Mouse (Mus musculus) lung, postnatal 0 days (tissue): ENCODE results near the gene Ptprg. TPM values are rescaled to one million over a fixed set of nuclear protein-coding genes. Genes with fewer than 3 reads are reported as not detected.

Experiments used
- ATAC-seq: fragments of 200-750 bp; cut with Nextera tagmentation; 2 replicates; pipeline ENCODE4 v1.8.0; 2017; ENCODE audit warnings: moderate library complexity
- DNase-seq: peaks from one replicate; pipeline ENCODE4 v3.0.0-alpha.2; 2016; ENCODE audit warnings: low spot score
- H3K27ac ChIP-seq: fragments of 300-500 bp; sonication (generic); 2 replicates; pipeline ENCODE4 v1.5.1; 2014; ENCODE audit warnings: antibody characterized with exemption, mild to moderate bottlenecking, low read length, mixed read lengths
- H3K27me3 ChIP-seq: fragments of 300-500 bp; sonication (generic); replicated peaks from 2 replicates; pipeline ENCODE4 v1.6.1; 2014; ENCODE audit warnings: low read length, mixed read lengths; ENCODE audit not compliant: insufficient read depth
- H3K36me3 ChIP-seq: fragments of 300-500 bp; sonication (generic); 2 replicates; pipeline ENCODE4 v1.6.1; 2014; ENCODE audit warnings: low read length, mixed read lengths; ENCODE audit not compliant: insufficient read depth
- H3K4me1 ChIP-seq: fragments of 300-500 bp; sonication (generic); 2 replicates; pipeline ENCODE4 v1.6.1; 2014; ENCODE audit warnings: antibody characterized with exemption, low read depth, low read length, mixed read lengths; ENCODE audit not compliant: insufficient read depth
- H3K4me2 ChIP-seq: fragments of 300-500 bp; sonication (generic); replicated peaks from 2 replicates; pipeline ENCODE4 v1.6.1; 2014; ENCODE audit warnings: low read depth, mild to moderate bottlenecking, low read length, moderate library complexity, mixed read lengths
- H3K4me3 ChIP-seq: fragments of 300-500 bp; sonication (generic); 2 replicates; pipeline ENCODE4 v1.5.1; 2014; ENCODE audit warnings: low read depth, low read length
- H3K9ac ChIP-seq: fragments of 300-500 bp; sonication (generic); replicated peaks from 2 replicates; pipeline ENCODE4 v1.6.1; 2014; ENCODE audit warnings: low read depth, mild to moderate bottlenecking
- H3K9me3 ChIP-seq: fragments of 300-500 bp; sonication (generic); 2 replicates; pipeline ENCODE4 v1.6.1; 2016; ENCODE audit warnings: low read length, mixed read lengths
- CTCF ChIP-seq: IDR thresholded peaks from 2 replicates; pipeline ENCODE4 v1.5.1; 2016; ENCODE audit warnings: antibody characterized with exemption, mild to moderate bottlenecking
- EP300 ChIP-seq: IDR thresholded peaks from 2 replicates; pipeline ENCODE4 v1.6.1; 2016; ENCODE audit warnings: antibody characterized with exemption, mild to moderate bottlenecking, control low read depth
- WGBS: fragments of 180-500 bp; shearing (Covaris S2); extraction: QIAGEN DNeasy Blood & Tissue Kit; methylation state at CpG from one replicate; pipeline ENCODE4 v1.1.7; 2014; 5-methylcytosine and 5-hydroxymethylcytosine counted together
- polyA plus RNA-seq: library from polyadenylated mRNA; unstranded; fragments of >200 nt; fragmentation: Nextera tagmentation; extraction: Ambion mirVana; gene quantifications from 2 replicates; pipeline ENCODE4 v1.2.1, GENCODE M21; 2015

Gene Ptprg
- polyA plus RNA-seq, 1 experiment from 2014 or later = 19.4 TPM

GRCm38 (mm10) chr14:11562870-11563269 lies 9.5 kb downstream of the Ptprg start:
- peaks cover 3% of the 10 kb centered on the region; the same call in 1 of the 2 replicates for H3K4me1 ChIP-seq
- no peaks in the 10 kb centered on the region for H3K36me3 ChIP-seq
- H3K9ac ChIP-seq = no peak overlapping the region
- H3K4me3 ChIP-seq = no peak overlapping the region
- TF ChIP-seq CTCF (no peak), EP300 (no peak)
- H3K4me2 ChIP-seq = no peak overlapping the region
- H3K9me3 ChIP-seq = no peaks in the 10 kb centered on the region
- ATAC-seq (no peak), DNase-seq (no peak)
- no peaks in the 10 kb centered on the region for H3K27me3 ChIP-seq
- no peak overlapping the region for H3K27ac ChIP-seq
- 91% methylated on average over 2 of the region's 2 CpGs for WGBS

DNA sequence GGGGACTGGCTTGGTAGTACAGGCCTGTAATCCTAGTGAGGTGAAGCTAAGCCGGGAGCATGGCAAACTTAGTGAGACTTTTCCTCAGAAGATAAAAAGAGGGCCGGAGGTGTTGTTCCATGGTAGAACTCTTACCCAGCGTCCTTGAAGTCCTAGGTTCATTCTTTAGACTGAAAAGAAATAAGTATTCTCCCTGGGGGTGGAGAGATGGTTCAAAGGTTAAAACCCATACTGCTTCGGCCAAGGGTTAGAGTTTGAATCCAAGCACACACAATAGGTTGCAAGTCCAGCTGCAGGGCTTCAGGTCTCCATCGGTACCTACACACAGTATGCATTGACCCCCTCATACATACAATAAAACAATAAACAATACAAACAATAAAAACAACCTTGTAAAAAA lies 10.3 kb downstream of the Ptprg start:
- H3K4me3 ChIP-seq = no peak overlapping the region
- H3K4me1 ChIP-seq = peaks cover 3% of the 10 kb centered on the region; the same call in 1 of the 2 replicates
- H3K9ac ChIP-seq = no peak overlapping the region
- ATAC-seq (no peak), DNase-seq (no peak)
- TF ChIP-seq EP300 = no peak
- no peak for TF ChIP-seq CTCF
- no peaks in the 10 kb centered on the region for H3K9me3 ChIP-seq
- no peak overlapping the region for H3K4me2 ChIP-seq
- WGBS = 91% methylated on average over 5 of the region's 5 CpGs
- no peaks in the 10 kb centered on the region for H3K27me3 ChIP-seq
- no peaks in the 10 kb centered on the region for H3K36me3 ChIP-seq
- no peak overlapping the region for H3K27ac ChIP-seq

DNA sequence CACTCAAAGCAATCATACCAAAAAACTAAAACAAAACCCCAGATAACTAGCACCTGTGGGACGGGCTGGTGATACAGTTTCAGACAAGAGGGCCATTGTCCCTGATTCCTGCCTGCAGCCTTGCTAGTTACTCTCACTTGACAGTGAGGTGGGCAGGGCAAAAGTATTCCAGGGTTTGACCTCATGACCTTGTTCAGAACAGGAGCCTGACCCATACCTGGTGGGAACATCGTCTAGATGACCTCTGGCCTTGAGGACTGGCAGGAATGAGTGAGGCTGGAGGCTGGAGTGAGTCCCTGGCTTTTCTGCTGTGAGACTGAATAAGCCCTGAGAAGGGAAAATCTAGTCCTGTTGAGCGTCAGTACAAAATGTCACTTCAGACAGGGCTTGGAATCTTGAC lies 11.1 kb downstream of the Ptprg start:
- Histone ChIP-seq H3K9me3 (no peaks in the 10 kb centered on the region), H3K27me3 (no peaks in the 10 kb centered on the region), H3K36me3 (no peaks in the 10 kb centered on the region), H3K4me2 (no peak overlapping the region), H3K4me3 (no peak overlapping the region), H3K9ac (no peak overlapping the region), H3K4me1 (peaks cover 3% of the 10 kb centered on the region; the same call in 1 of the 2 replicates), H3K27ac (no peak overlapping the region)
- no peak for TF ChIP-seq CTCF
- no peak for TF ChIP-seq EP300
- 59% methylated on average over 3 of the region's 3 CpGs for WGBS
- no peak for DNase-seq
- no peak for ATAC-seq

DNA sequence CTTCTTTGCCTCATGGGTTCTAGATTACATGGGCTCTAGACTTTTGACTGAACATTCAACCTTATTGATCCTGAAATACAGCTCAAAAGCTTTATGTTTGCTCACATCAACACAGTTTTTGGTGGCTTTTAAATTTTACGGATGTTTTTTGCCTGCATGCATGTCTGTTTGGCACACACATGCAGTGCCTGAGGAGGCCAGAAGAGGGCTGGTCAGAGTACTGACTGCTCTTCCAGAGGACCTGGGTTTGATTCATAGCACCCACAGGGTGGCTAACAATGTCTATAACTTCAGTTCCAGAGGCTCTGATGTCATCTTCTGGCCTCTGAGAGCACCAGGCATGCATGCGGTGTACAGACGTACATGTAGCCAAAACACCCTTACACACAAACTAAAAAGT lies 12.0 kb downstream of the Ptprg start:
- DNase-seq (no peak), ATAC-seq (no peak)
- Histone ChIP-seq H3K9ac (no peak overlapping the region), H3K4me1 (peaks cover 3% of the 10 kb centered on the region; the same call in 1 of the 2 replicates), H3K27ac (no peak overlapping the region), H3K4me3 (no peak overlapping the region), H3K4me2 (no peak overlapping the region), H3K36me3 (no peaks in the 10 kb centered on the region), H3K27me3 (no peaks in the 10 kb centered on the region), H3K9me3 (no peaks in the 10 kb centered on the region)
- TF ChIP-seq EP300 = no peak
- peak; percentile 14; the same call in 1 of the 2 replicates for TF ChIP-seq CTCF
- WGBS = 95% methylated on average over 3 of the region's 3 CpGs

DNA sequence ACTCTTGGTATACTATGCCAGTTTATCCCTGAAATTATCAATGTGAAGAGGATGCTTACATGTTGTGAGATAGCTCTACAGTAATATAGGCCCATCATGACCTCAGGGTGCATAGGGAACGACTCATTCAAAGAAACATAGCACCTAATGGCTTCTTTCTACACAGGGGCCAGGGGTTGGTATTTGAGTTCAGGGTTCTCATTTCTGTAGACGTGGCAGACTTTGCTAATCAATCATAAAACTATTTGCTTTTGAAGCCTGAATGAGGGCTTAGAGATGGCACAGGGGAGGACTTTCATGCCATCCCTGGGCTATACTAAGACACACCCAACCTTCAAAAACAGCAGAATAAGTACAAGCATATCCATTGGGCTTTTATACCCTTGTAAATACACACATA lies 16.4 kb downstream of the Ptprg start:
- H3K36me3 ChIP-seq = no peaks in the 10 kb centered on the region
- no peaks in the 10 kb centered on the region for H3K9me3 ChIP-seq
- no peak for DNase-seq
- H3K4me1 ChIP-seq = no peaks in the 10 kb centered on the region
- no peak overlapping the region for H3K4me3 ChIP-seq
- ATAC-seq = no peak
- no peak overlapping the region for H3K4me2 ChIP-seq
- no peak overlapping the region for H3K27ac ChIP-seq
- TF ChIP-seq CTCF (no peak), EP300 (no peak)
- no peaks in the 10 kb centered on the region for H3K27me3 ChIP-seq
- WGBS = 43% methylated on average over 2 of the region's 2 CpGs
- H3K9ac ChIP-seq = no peak overlapping the region

GRCm38 (mm10) chr14:11571766-11572394 lies 18.5 kb downstream of the Ptprg start:
- H3K4me3 ChIP-seq = no peak overlapping the region
- ATAC-seq = no peak
- no peaks in the 10 kb centered on the region for H3K36me3 ChIP-seq
- no peak overlapping the region for H3K4me2 ChIP-seq
- no peak overlapping the region for H3K9ac ChIP-seq
- no peak overlapping the region for H3K27ac ChIP-seq
- H3K27me3 ChIP-seq = no peaks in the 10 kb centered on the region
- 62% methylated on average over 11 of the region's 11 CpGs for whole genome bisulfite sequencing
- no peaks in the 10 kb centered on the region for H3K9me3 ChIP-seq
- no peaks in the 10 kb centered on the region for H3K4me1 ChIP-seq
- TF ChIP-seq EP300 (no peak), CTCF (no peak)
- DNase-seq = no peak
